Mouse (Mus musculus) heart, embryonic 14.5 days (tissue): Measurements from ENCODE around the gene Ywhae. TPM values are rescaled to one million over a fixed set of nuclear protein-coding genes. Genes with fewer than 3 reads are reported as not detected.
A peak's percentile ranks its signal among the peaks of the same experiment; 100 is the strongest.
"Not testable (repeated sequence)": the region's sequence is repeated elsewhere in the genome, so short reads cannot be mapped to it uniquely, and the experiment has no call there.

Experiments
- ATAC-seq: fragments of 200-750 bp; cut with Nextera tagmentation; 2 replicates; pipeline ENCODE4 v1.8.0; 2017; ENCODE audit warnings: low read depth, moderate TSS enrichment; ENCODE audit not compliant: insufficient number of reproducible peaks, insufficient read depth, low FRiP score
- H3K27ac ChIP-seq, 2 experiments: fragments of 200-500 bp in 1 of 2; fragments of 300-500 bp in 1 of 2; sonication (generic) in 1 of 2; replicated peaks in 1 of 2; 2 replicates each; pipeline ENCODE4 v1.5.1; 2012 to 2014; ENCODE audit warnings: low read depth in 2 of 2, low read length in 2 of 2, control low read depth in 1 of 2, mild to moderate bottlenecking in 1 of 2, mixed read lengths in 1 of 2; ENCODE audit not compliant: control insufficient read depth in 1 of 2, insufficient read depth in 1 of 2
- H3K27me3 ChIP-seq: fragments of 300-500 bp; sonication (generic); 2 replicates; pipeline ENCODE4 v1.6.1; 2014; ENCODE audit warnings: mild to moderate bottlenecking, low read length, control low read depth; ENCODE audit not compliant: control insufficient read depth, insufficient read depth
- H3K36me3 ChIP-seq: fragments of 300-500 bp; sonication (generic); 2 replicates; pipeline ENCODE4 v1.6.1; 2014; ENCODE audit warnings: mild to moderate bottlenecking, control low read depth, low read length, mixed read lengths; ENCODE audit not compliant: control insufficient read depth, insufficient read depth
- H3K4me1 ChIP-seq, 2 experiments: fragments of 200-500 bp in 1 of 2; fragments of 300-500 bp in 1 of 2; sonication (generic) in 1 of 2; 2 replicates each; pipeline ENCODE4 v1.6.1; 2012 to 2014; ENCODE audit warnings: low read length in 2 of 2, control low read depth in 1 of 2, mixed read lengths in 1 of 2; ENCODE audit not compliant: control insufficient read depth in 2 of 2, insufficient read depth in 2 of 2
- H3K4me2 ChIP-seq: fragments of 300-500 bp; sonication (generic); 2 replicates; pipeline ENCODE4 v1.6.1; 2014; ENCODE audit warnings: mild to moderate bottlenecking, low read length
- H3K4me3 ChIP-seq, 2 experiments: fragments of 200-500 bp in 1 of 2; fragments of 300-500 bp in 1 of 2; sonication (generic) in 1 of 2; 2 replicates each; pipeline ENCODE4 v1.5.1; 2012 to 2014; ENCODE audit warnings: low read length in 2 of 2, mild to moderate bottlenecking in 2 of 2, control low read depth in 1 of 2, low read depth in 1 of 2, moderate library complexity in 1 of 2; ENCODE audit not compliant: control insufficient read depth in 1 of 2, insufficient read depth in 1 of 2
- H3K9ac ChIP-seq: fragments of 300-500 bp; sonication (generic); 2 replicates; pipeline ENCODE4 v1.6.1; 2014; ENCODE audit warnings: mild to moderate bottlenecking, low read length
- H3K9me3 ChIP-seq: fragments of 300-500 bp; sonication (generic); 2 replicates; pipeline ENCODE4 v1.6.1; 2016; ENCODE audit warnings: low read length, control low read depth; ENCODE audit not compliant: control insufficient read depth
- WGBS: fragments of 180-500 bp; shearing (Covaris S2); extraction: QIAGEN DNeasy Blood & Tissue Kit; methylation state at CpG from one replicate; pipeline ENCODE4 v1.1.7; 2014; 5-methylcytosine and 5-hydroxymethylcytosine counted together
- polyA plus RNA-seq: library from polyadenylated mRNA; unstranded; fragments of >200 nt; fragmentation: Nextera tagmentation; extraction: Ambion mirVana; gene quantifications from 2 replicates; pipeline ENCODE4 v1.2.1, GENCODE M21; 2014

The Ywhae gene
- polyA plus RNA-seq, 1 experiment from 2014 or later = 732 TPM

DNA sequence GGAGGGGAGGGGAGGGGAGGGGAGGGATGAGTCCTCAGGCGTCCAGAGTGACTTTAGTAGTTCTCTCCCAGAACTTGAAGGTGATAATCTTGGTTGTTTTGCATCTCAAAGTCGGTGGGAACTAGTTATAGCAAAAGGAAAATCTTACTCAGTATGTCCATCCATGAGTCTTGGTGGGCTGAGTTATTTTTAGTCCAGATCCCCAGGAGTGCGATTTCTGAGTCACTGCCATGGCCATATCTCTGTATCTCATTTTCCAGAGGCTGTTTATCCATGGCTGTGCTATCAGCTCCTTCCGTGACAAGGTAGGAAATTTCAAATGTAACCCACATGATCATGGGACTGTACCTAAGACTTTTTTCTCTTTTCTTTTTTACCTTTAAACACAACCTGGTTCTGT is 10.3 kb upstream of the Ywhae start:
- 8% methylated on average over 4 of the region's 4 CpGs for WGBS
- Histone ChIP-seq H3K9ac (no peak overlapping the region), H3K9me3 (peaks cover 8% of the 10 kb centered on the region; the same call in 1 of the 2 replicates), H3K4me3 (no peak overlapping the region), H3K27ac (peak overlapping the region in 1 of 2 experiments; percentile 10; a peak in 1 of 4 replicates), H3K27me3 (no peaks in the 10 kb centered on the region), H3K4me2 (no peak overlapping the region), H3K4me1 (peaks cover 0 to 7% of the 10 kb centered on the region in 2 experiments; a peak in 2 of 4 replicates), H3K36me3 (no peaks in the 10 kb centered on the region)
- ATAC-seq = no peak

- no peak overlapping the region for H3K27ac ChIP-seq
- ATAC-seq = no peak
- no peak overlapping the region for H3K4me2 ChIP-seq
- H3K4me3 ChIP-seq = no peak overlapping the region
- H3K9me3 ChIP-seq = no peaks in the 10 kb centered on the region
- H3K27me3 ChIP-seq = no peaks in the 10 kb centered on the region
- H3K36me3 ChIP-seq = no peaks in the 10 kb centered on the region
- peaks cover 0 to 13% of the 10 kb centered on the region in 2 experiments; a peak in 2 of 4 replicates for H3K4me1 ChIP-seq
- 56% methylated on average over 2 of the region's 2 CpGs for WGBS
- no peak overlapping the region for H3K9ac ChIP-seq
Observed at GRCm38 (mm10) chr11:75727168-75727567, 5.5 kb upstream of the Ywhae start.

DNA sequence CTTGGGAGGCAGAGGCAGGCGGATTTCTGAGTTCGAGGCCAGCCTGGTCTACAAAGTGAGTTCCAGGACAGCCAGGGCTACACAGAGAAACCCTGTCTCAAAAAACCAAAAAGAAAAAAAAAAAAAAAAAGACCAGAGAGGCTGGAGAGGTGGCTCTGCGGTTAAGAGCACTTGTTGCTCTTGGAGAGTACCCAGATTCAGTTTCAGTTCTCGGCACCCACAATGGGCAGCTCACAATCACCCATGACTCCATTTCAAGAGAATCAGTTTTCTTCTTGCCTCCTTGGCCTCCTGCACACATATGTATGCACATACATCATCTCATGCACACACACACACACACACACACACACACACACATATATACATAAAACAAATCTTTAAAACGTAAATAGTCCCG is 5.0 kb upstream of the Ywhae start:
- not testable (repeated sequence) for H3K9me3 ChIP-seq, H3K27ac ChIP-seq, H3K9ac ChIP-seq, H3K36me3 ChIP-seq, H3K4me2 ChIP-seq, H3K27me3 ChIP-seq, H3K4me3 ChIP-seq, ATAC-seq
- H3K4me1 ChIP-seq = peaks cover 0 to 12% of the 10 kb centered on the region in 2 experiments; a peak in 2 of 4 replicates
- WGBS = 92% methylated on average over 5 of the region's 6 CpGs

- Histone ChIP-seq H3K9ac (peak overlapping the region; percentile 99), H3K27me3 (no peaks in the 10 kb centered on the region), H3K4me2 (peak overlapping the region; percentile 72), H3K27ac (peak overlapping the region; percentile 91 to 97), H3K36me3 (0 out of 2 replicates have a peak, but pooled peaks cover 13% of the 10 kb centered on the region), H3K9me3 (no peaks in the 10 kb centered on the region), H3K4me3 (peak overlapping the region; percentile 72 to 97), H3K4me1 (peaks cover 7 to 41% of the 10 kb centered on the region in 2 experiments)
- under 1% methylated on average over 46 of the region's 52 CpGs for WGBS
- peak; percentile 62 for ATAC-seq
Observed at GRCm38 (mm10) chr11:75733227-75733940, 715 bp downstream of the Ywhae start.

GRCm38 (mm10) chr11:75735462-75736252 is 3.0 kb downstream of the Ywhae start:
- H3K4me1 ChIP-seq = peaks cover 7 to 51% of the 10 kb centered on the region in 2 experiments
- no peak overlapping the region for H3K27ac ChIP-seq
- no peaks in the 10 kb centered on the region for H3K9me3 ChIP-seq
- H3K4me3 ChIP-seq = peak overlapping the region in 1 of 2 experiments; percentile 97; a peak in 1 of 4 replicates
- H3K36me3 ChIP-seq = peaks cover 22% of the 10 kb centered on the region
- ATAC-seq = no peak
- peak overlapping the region; percentile 72 for H3K4me2 ChIP-seq
- 72% methylated on average over 5 of the region's 5 CpGs for WGBS
- no peak overlapping the region for H3K9ac ChIP-seq
- H3K27me3 ChIP-seq = no peaks in the 10 kb centered on the region

DNA sequence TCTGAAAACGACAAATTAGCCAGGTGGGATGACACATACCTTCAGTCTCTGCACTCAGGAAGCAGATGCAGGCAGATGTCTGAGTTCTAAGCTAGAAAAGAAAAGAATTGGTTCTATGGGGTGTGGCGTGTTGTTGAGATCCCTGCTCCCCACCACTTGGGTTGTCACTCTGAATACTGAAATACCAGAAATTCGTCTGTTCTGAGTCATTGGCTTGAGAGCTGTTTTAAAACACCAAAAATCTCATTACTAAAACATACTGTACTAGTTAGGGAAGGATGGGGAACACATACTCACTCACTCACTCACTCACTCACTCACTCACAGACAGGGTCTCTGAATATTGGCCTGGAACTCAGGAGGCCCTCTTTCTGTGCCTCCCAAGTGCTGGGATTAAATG is 4.3 kb downstream of the Ywhae start:
- Histone ChIP-seq H3K9me3 (no peaks in the 10 kb centered on the region), H3K36me3 (peaks cover 22% of the 10 kb centered on the region), H3K9ac (peak overlapping the region; percentile 14; the same call in 1 of the 2 replicates), H3K27ac (peak overlapping the region in 1 of 2 experiments; percentile 41; a peak in 2 of 4 replicates), H3K27me3 (no peaks in the 10 kb centered on the region), H3K4me2 (peak overlapping the region; percentile 44), H3K4me3 (no peak overlapping the region), H3K4me1 (peaks cover 7 to 59% of the 10 kb centered on the region in 2 experiments)
- ATAC-seq = no peak
- 54% methylated on average over 3 of the region's 3 CpGs for WGBS

GRCm38 (mm10) chr11:75737806-75738476 is 5.3 kb downstream of the Ywhae start:
- peaks cover 7 to 59% of the 10 kb centered on the region in 2 experiments for H3K4me1 ChIP-seq

More at GRCm38 (mm10) chr11:75737806-75738476, 5.3 kb downstream of the Ywhae start:
- no peak for ATAC-seq
- no peaks in the 10 kb centered on the region for H3K9me3 ChIP-seq
- H3K27ac ChIP-seq = no peak overlapping the region; a peak in 1 of 4 replicates
- no peak overlapping the region for H3K9ac ChIP-seq
- H3K4me2 ChIP-seq = no peak overlapping the region; the same call in 1 of the 2 replicates
- 64% methylated on average over 2 of the region's 2 CpGs for WGBS
- peaks cover 25% of the 10 kb centered on the region for H3K36me3 ChIP-seq
- H3K27me3 ChIP-seq = no peaks in the 10 kb centered on the region
- no peak overlapping the region for H3K4me3 ChIP-seq
